Mouse (Mus musculus) limb, embryonic 14.5 days (tissue): Measurements from ENCODE around the gene Rasal1. TPM values are rescaled to one million over a fixed set of nuclear protein-coding genes. Genes with fewer than 3 reads are reported as not detected.

Experiments
- ATAC-seq: fragments of 200-750 bp; cut with Nextera tagmentation; 2 replicates; pipeline ENCODE4 v1.8.0; 2017; ENCODE audit warnings: low read depth, moderate number of reproducible peaks, moderate TSS enrichment; ENCODE audit not compliant: low FRiP score
- DNase-seq: peaks from one replicate; pipeline ENCODE4 v3.0.0-alpha.2; 2015; ENCODE audit warnings: low spot score
- H3K27ac ChIP-seq: fragments of 300-500 bp; sonication (generic); replicated peaks from 2 replicates; pipeline ENCODE4 v1.5.1; 2014; ENCODE audit warnings: low read depth, mild to moderate bottlenecking, low read length, moderate library complexity, mixed read lengths
- H3K27me3 ChIP-seq: fragments of 300-500 bp; sonication (generic); 2 replicates; pipeline ENCODE4 v1.6.1; 2014; ENCODE audit warnings: low read length, mixed read lengths; ENCODE audit not compliant: control insufficient read depth, insufficient read depth
- H3K36me3 ChIP-seq: fragments of 300-500 bp; sonication (generic); 2 replicates; pipeline ENCODE4 v1.6.1; 2014; ENCODE audit warnings: mild to moderate bottlenecking, low read length, moderate library complexity, mixed read lengths; ENCODE audit not compliant: control insufficient read depth, insufficient read depth
- H3K4me1 ChIP-seq: fragments of 300-500 bp; sonication (generic); 2 replicates; pipeline ENCODE4 v1.6.1; 2014; ENCODE audit warnings: antibody characterized with exemption, low read length, mixed read lengths; ENCODE audit not compliant: control insufficient read depth, insufficient read depth
- H3K4me2 ChIP-seq: fragments of 300-500 bp; sonication (generic); replicated peaks from 2 replicates; pipeline ENCODE4 v1.6.1; 2014; ENCODE audit warnings: low read depth, mild to moderate bottlenecking, low read length, moderate library complexity; ENCODE audit not compliant: severe bottlenecking
- H3K4me3 ChIP-seq: fragments of 300-500 bp; sonication (generic); replicated peaks from 2 replicates; pipeline ENCODE4 v1.5.1; 2014; ENCODE audit warnings: low read length
- H3K9ac ChIP-seq: fragments of 300-500 bp; sonication (generic); 2 replicates; pipeline ENCODE4 v1.6.1; 2014; ENCODE audit warnings: mild to moderate bottlenecking, low read depth, low read length, moderate library complexity; ENCODE audit not compliant: severe bottlenecking
- H3K9me3 ChIP-seq: fragments of 300-500 bp; sonication (generic); 2 replicates; pipeline ENCODE4 v1.6.1; 2016; ENCODE audit warnings: low read length; ENCODE audit not compliant: control insufficient read depth
- POLR2A ChIP-seq: fragments of 200-500 bp; IDR thresholded peaks from 2 replicates; pipeline ENCODE4 v1.8.0; 2012; ENCODE audit warnings: inconsistent platforms, mild to moderate bottlenecking, moderate library complexity, borderline replicate concordance; ENCODE audit not compliant: insufficient read depth, insufficient read length; ENCODE audit errors: extremely low read depth
- WGBS: fragments of 180-500 bp; shearing (Covaris S2); extraction: QIAGEN DNeasy Blood & Tissue Kit; methylation state at CpG from one replicate; pipeline ENCODE4 v1.1.7; 2014; 5-methylcytosine and 5-hydroxymethylcytosine counted together
- polyA plus RNA-seq, 2 experiments: library from polyadenylated mRNA; depleted of rRNA in 1 of 2; stranded (reverse) in 1 of 2; unstranded in 1 of 2; fragments of >200 nt; fragmentation: Nextera tagmentation in 1 of 2; extraction: Ambion mirVana in 1 of 2; gene quantifications; 2 replicates each; pipeline versions ENCODE4 v1.2.1 to v1.2.3; 2012 to 2014

Rasal1 gene
- polyA plus RNA-seq, 2 experiments = 0.19 to 1.0 TPM

- H3K4me1 ChIP-seq = no peaks in the 10 kb centered on the region; the same call in 1 of the 2 replicates
- TF ChIP-seq POLR2A = no peak
- H3K9ac ChIP-seq = no peak overlapping the region
- H3K27me3 ChIP-seq = no peaks in the 10 kb centered on the region
- H3K4me2 ChIP-seq = no peak overlapping the region
- peaks cover 95% of the 10 kb centered on the region for H3K36me3 ChIP-seq
- no peaks in the 10 kb centered on the region for H3K9me3 ChIP-seq
- H3K27ac ChIP-seq = no peak overlapping the region
- DNase-seq (no peak), ATAC-seq (no peak)
- no peak overlapping the region for H3K4me3 ChIP-seq
- 83% methylated on average over 10 of the region's 10 CpGs for WGBS
These were observed 26.8 kb upstream of the Rasal1 start for GRCm38 (mm10) chr5:120621846-120622197.

- H3K9ac ChIP-seq = no peak overlapping the region
- no peak for TF ChIP-seq POLR2A
- ATAC-seq = no peak
- H3K4me3 ChIP-seq = no peak overlapping the region
- 45% methylated on average over 5 of the region's 5 CpGs for WGBS
- H3K27me3 ChIP-seq = no peaks in the 10 kb centered on the region
- no peak overlapping the region for H3K27ac ChIP-seq
- peak; percentile 7 for DNase-seq
- H3K9me3 ChIP-seq = no peaks in the 10 kb centered on the region
- H3K4me1 ChIP-seq = no peaks in the 10 kb centered on the region; the same call in 1 of the 2 replicates
- peaks cover 94% of the 10 kb centered on the region for H3K36me3 ChIP-seq
- H3K4me2 ChIP-seq = no peak overlapping the region
These were observed 26.3 kb upstream of the Rasal1 start for GRCm38 (mm10) chr5:120622198-120622851.

- no peaks in the 10 kb centered on the region; the same call in 1 of the 2 replicates for H3K4me1 ChIP-seq
- DNase-seq = no peak
- H3K36me3 ChIP-seq = peaks cover 83% of the 10 kb centered on the region
- H3K4me3 ChIP-seq = no peak overlapping the region
- WGBS = 91% methylated on average over 10 of the region's 10 CpGs
- H3K27ac ChIP-seq = no peak overlapping the region
- TF ChIP-seq POLR2A = no peak
- H3K9ac ChIP-seq = no peak overlapping the region
- no peak overlapping the region for H3K4me2 ChIP-seq
- H3K27me3 ChIP-seq = no peaks in the 10 kb centered on the region
- no peak for ATAC-seq
- H3K9me3 ChIP-seq = no peaks in the 10 kb centered on the region
These were observed 24.2 kb upstream of the Rasal1 start for GRCm38 (mm10) chr5:120624427-120624826.

- Histone ChIP-seq H3K4me2 (no peak overlapping the region), H3K27me3 (peaks cover 9% of the 10 kb centered on the region; the same call in 1 of the 2 replicates), H3K9ac (no peak overlapping the region), H3K27ac (no peak overlapping the region), H3K9me3 (no peaks in the 10 kb centered on the region), H3K36me3 (peaks cover 64% of the 10 kb centered on the region), H3K4me1 (no peaks in the 10 kb centered on the region; the same call in 1 of the 2 replicates), H3K4me3 (no peak overlapping the region)
- ATAC-seq (0 out of 2 replicates have a peak, but pooled peaks have one; percentile 17), DNase-seq (no peak)
- TF ChIP-seq POLR2A = no peak
- 35% methylated on average over 16 of the region's 19 CpGs for whole genome bisulfite sequencing
These were observed 22.2 kb upstream of the Rasal1 start for GRCm38 (mm10) chr5:120626399-120626798.

- 92% methylated on average over 15 of the region's 15 CpGs for WGBS
- Histone ChIP-seq H3K4me3 (no peak overlapping the region), H3K27ac (no peak overlapping the region), H3K9me3 (peaks cover 6% of the 10 kb centered on the region; the same call in 1 of the 2 replicates), H3K4me2 (no peak overlapping the region), H3K4me1 (no peaks in the 10 kb centered on the region), H3K36me3 (peaks cover 51% of the 10 kb centered on the region), H3K27me3 (peaks cover 9% of the 10 kb centered on the region; the same call in 1 of the 2 replicates), H3K9ac (no peak overlapping the region)
- ATAC-seq (peak; percentile 54; the same call in 1 of the 2 replicates), DNase-seq (peak; percentile 16)
- TF ChIP-seq POLR2A = no peak
These were observed 20.9 kb upstream of the Rasal1 start for GRCm38 (mm10) chr5:120627515-120628300.
